Mouse (Mus musculus): ENCODE measurements around the gene Prodh2. TPM values are rescaled to one million over a fixed set of nuclear protein-coding genes. Genes with fewer than 3 reads are reported as not detected.
"Not testable (repeated sequence)": the region's sequence is repeated elsewhere in the genome, so short reads cannot be mapped to it uniquely, and the experiment has no call there.

The Prodh2 gene
- total RNA-seq, 1 experiment, result 0.80 TPM

- in situ Hi-C loops (cut with MboI; ENCODE audit: low sequenced_read_pairs in 2 of 2, unreplicated experiment in 2 of 2), result no loop called here
- Histone ChIP-seq H3K4me3 (ENCODE audit: insufficient read depth in 1 of 2, low read depth in 1 of 2, low read length in 2 of 2, poor library complexity in 1 of 2, severe bottlenecking in 1 of 2) (no peak overlapping the region), H3K36me3 (ENCODE audit: control insufficient read depth, insufficient read depth, low read length, poor library complexity, severe bottlenecking) (peaks cover 63% of the 10 kb centered on the region), H3K9me3 (ENCODE audit: control insufficient read depth, insufficient read depth, low read depth, low read length) (no peaks in the 10 kb centered on the region), H3K27ac (ENCODE audit: insufficient read depth, low read depth, low read length, poor library complexity, severe bottlenecking) (no peak overlapping the region), H3K9ac (ENCODE audit: insufficient read depth, low read depth, low read length, poor library complexity, severe bottlenecking) (no peak overlapping the region), H3K4me1 (ENCODE audit: control insufficient read depth in 2 of 2, insufficient read depth in 2 of 2, low read length in 2 of 2, poor library complexity in 1 of 2) (peaks cover 0 to 5% of the 10 kb centered on the region in 2 experiments; a peak in 2 of 4 replicates)
- TF ChIP-seq ZNF384 (IDR thresholded peaks at IDR 0.05; ENCODE audit: low read depth, low read length) (no peak), CHD2 (IDR thresholded peaks at IDR 0.05; ENCODE audit: low read depth, low read length) (no peak), HCFC1 (IDR thresholded peaks at IDR 0.05; ENCODE audit: borderline replicate concordance, insufficient read depth, low read length) (no peak), ZC3H11A (IDR thresholded peaks at IDR 0.05; ENCODE audit: borderline replicate concordance, low read depth, low read length) (no peak), MAFK (IDR thresholded peaks at IDR 0.05; ENCODE audit: insufficient read depth, low read depth, low read length) (no peak)
- DNase-seq (ENCODE audit: low read depth, low spot score), result no peak
Measured at GRCm38 (mm10) chr7:30474999-30475398, 18.4 kb upstream of the Prodh2 start.

- H3K36me3 ChIP-seq (ENCODE audit: control insufficient read depth, insufficient read depth, low read length, poor library complexity, severe bottlenecking), result peaks cover 54% of the 10 kb centered on the region
- H3K9me3 ChIP-seq (ENCODE audit: control insufficient read depth, insufficient read depth, low read depth, low read length); in situ Hi-C loops (cut with MboI; ENCODE audit: low sequenced_read_pairs in 2 of 2, unreplicated experiment in 2 of 2); H3K4me3 ChIP-seq (ENCODE audit: insufficient read depth in 1 of 2, low read depth in 1 of 2, low read length in 2 of 2, poor library complexity in 1 of 2, severe bottlenecking in 1 of 2); H3K27ac ChIP-seq (ENCODE audit: insufficient read depth, low read depth, low read length, poor library complexity, severe bottlenecking); H3K4me1 ChIP-seq (ENCODE audit: control insufficient read depth in 2 of 2, insufficient read depth in 2 of 2, low read length in 2 of 2, poor library complexity in 1 of 2); H3K9ac ChIP-seq (ENCODE audit: insufficient read depth, low read depth, low read length, poor library complexity, severe bottlenecking); DNase-seq (ENCODE audit: low read depth, low spot score): not testable (repeated sequence)
Measured at GRCm38 (mm10) chr7:30476136-30476535, 17.3 kb upstream of the Prodh2 start.

GRCm38 (mm10) chr7:30477415-30478381 lies 15.7 kb upstream of the Prodh2 start:
- no peak for DNase-seq (ENCODE audit: low read depth, low spot score)

DNA sequence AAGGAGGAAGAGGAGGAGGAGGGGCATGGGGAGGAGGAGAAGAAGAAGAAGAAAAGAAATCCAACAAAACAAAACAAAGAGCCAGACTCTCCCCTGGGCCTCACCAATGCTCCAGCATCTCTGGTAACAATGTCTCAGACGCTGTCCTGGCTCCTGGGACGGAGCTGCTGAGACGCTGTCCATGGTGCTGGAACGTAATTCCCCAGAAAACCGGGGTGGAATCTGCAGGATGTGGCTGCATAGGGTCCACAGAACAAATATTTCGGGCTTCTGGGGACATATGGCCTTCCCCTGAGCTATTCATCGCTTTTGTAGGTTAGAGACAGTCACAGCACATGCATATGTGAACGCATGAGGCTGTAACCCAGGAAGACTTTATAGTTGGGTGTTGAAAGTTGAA lies 9.2 kb upstream of the Prodh2 start:
- H3K4me3 ChIP-seq (ENCODE audit: insufficient read depth in 1 of 2, low read depth in 1 of 2, low read length in 2 of 2, poor library complexity in 1 of 2, severe bottlenecking in 1 of 2), result no peak overlapping the region
- no peaks in the 10 kb centered on the region for H3K4me1 ChIP-seq (ENCODE audit: control insufficient read depth in 2 of 2, insufficient read depth in 2 of 2, low read length in 2 of 2, poor library complexity in 1 of 2)
- TF ChIP-seq CHD2 (IDR thresholded peaks at IDR 0.05; ENCODE audit: low read depth, low read length) (no peak), MAFK (IDR thresholded peaks at IDR 0.05; ENCODE audit: insufficient read depth, low read depth, low read length) (no peak), ZC3H11A (IDR thresholded peaks at IDR 0.05; ENCODE audit: borderline replicate concordance, low read depth, low read length) (no peak), ZNF384 (IDR thresholded peaks at IDR 0.05; ENCODE audit: low read depth, low read length) (no peak), HCFC1 (IDR thresholded peaks at IDR 0.05; ENCODE audit: borderline replicate concordance, insufficient read depth, low read length) (no peak)
- in situ Hi-C loops (cut with MboI; ENCODE audit: low sequenced_read_pairs in 2 of 2, unreplicated experiment in 2 of 2), result no loop called here
- no peak for DNase-seq (ENCODE audit: low read depth, low spot score)
- H3K9ac ChIP-seq (ENCODE audit: insufficient read depth, low read depth, low read length, poor library complexity, severe bottlenecking), result no peak overlapping the region
- H3K9me3 ChIP-seq (ENCODE audit: control insufficient read depth, insufficient read depth, low read depth, low read length), result 0 out of 2 replicates have a peak, but pooled peaks cover 3% of the 10 kb centered on the region
- no peak overlapping the region for H3K27ac ChIP-seq (ENCODE audit: insufficient read depth, low read depth, low read length, poor library complexity, severe bottlenecking)
- H3K36me3 ChIP-seq (ENCODE audit: control insufficient read depth, insufficient read depth, low read length, poor library complexity, severe bottlenecking), result peaks cover 40% of the 10 kb centered on the region

More at GRCm38 (mm10) chr7:30477415-30478381, 15.7 kb upstream of the Prodh2 start:
- Histone ChIP-seq H3K27ac (ENCODE audit: insufficient read depth, low read depth, low read length, poor library complexity, severe bottlenecking) (no peak overlapping the region), H3K4me3 (ENCODE audit: insufficient read depth in 1 of 2, low read depth in 1 of 2, low read length in 2 of 2, poor library complexity in 1 of 2, severe bottlenecking in 1 of 2) (peak overlapping the region; percentile 21 to 31; a peak in 2 of 4 replicates), H3K9ac (ENCODE audit: insufficient read depth, low read depth, low read length, poor library complexity, severe bottlenecking) (no peak overlapping the region), H3K36me3 (ENCODE audit: control insufficient read depth, insufficient read depth, low read length, poor library complexity, severe bottlenecking) (peaks cover 62% of the 10 kb centered on the region), H3K9me3 (ENCODE audit: control insufficient read depth, insufficient read depth, low read depth, low read length) (no peaks in the 10 kb centered on the region), H3K4me1 (ENCODE audit: control insufficient read depth in 2 of 2, insufficient read depth in 2 of 2, low read length in 2 of 2, poor library complexity in 1 of 2) (no peaks in the 10 kb centered on the region; a peak in 1 of 4 replicates)
- TF ChIP-seq CHD2 (IDR thresholded peaks at IDR 0.05; ENCODE audit: low read depth, low read length) (no peak), HCFC1 (IDR thresholded peaks at IDR 0.05; ENCODE audit: borderline replicate concordance, insufficient read depth, low read length) (no peak), ZNF384 (IDR thresholded peaks at IDR 0.05; ENCODE audit: low read depth, low read length) (no peak), MAFK (IDR thresholded peaks at IDR 0.05; ENCODE audit: insufficient read depth, low read depth, low read length) (no peak), ZC3H11A (IDR thresholded peaks at IDR 0.05; ENCODE audit: borderline replicate concordance, low read depth, low read length) (no peak)
- in situ Hi-C loops (cut with MboI; ENCODE audit: low sequenced_read_pairs in 2 of 2, unreplicated experiment in 2 of 2), result no loop called here
